Mouse (Mus musculus): ENCODE measurements at regions not wholly inside any gene's neighbourhood (a gene's known extent, or its start where the extent isn't known, plus 50 kb on each side); places are given as distances from the start of the nearest gene placed in this dataset.
A peak's percentile ranks its signal among the peaks of the same experiment; 100 is the strongest.

GRCm38 (mm10) chr4:10397249-10397648, 477.0 kb upstream of the 2610301B20Rik start:
- Histone ChIP-seq H3K4me3 (ENCODE audit: low read depth, low read length) (no peak overlapping the region), H3K9ac (replicated peaks; ENCODE audit: low read length) (no peak overlapping the region), H3K27me3 (ENCODE audit: control insufficient read depth, insufficient read depth, low read length) (no peaks in the 10 kb centered on the region), H3K27ac (replicated peaks; ENCODE audit: low read depth, low read length) (no peak overlapping the region), H3K4me1 (ENCODE audit: control insufficient read depth, insufficient read depth, low read length) (no peaks in the 10 kb centered on the region), H3K36me3 (replicated peaks; ENCODE audit: control insufficient read depth, insufficient read depth, low read depth, low read length) (no peaks in the 10 kb centered on the region), H3K9me3 (replicated peaks; ENCODE audit: control insufficient read depth, low read length) (no peaks in the 10 kb centered on the region), H3K4me2 (ENCODE audit: low read depth, low read length) (no peak overlapping the region)
- ATAC-seq (replicated peaks; ENCODE audit: insufficient number of reproducible peaks, low FRiP score, low TSS enrichment, low read depth) (no peak), DNase-seq (ENCODE audit: low spot score) (no peak)

GRCm38 (mm10) chr4:10398075-10398474, 476.2 kb upstream of the 2610301B20Rik start:
- 87% methylated on average over 2 of the region's 2 CpGs for WGBS
- DNase-seq (ENCODE audit: low spot score) (no peak), ATAC-seq (replicated peaks; ENCODE audit: insufficient number of reproducible peaks, low FRiP score, low TSS enrichment, low read depth) (no peak)
- no peak overlapping the region for H3K4me3 ChIP-seq (ENCODE audit: low read depth, low read length)
- H3K9me3 ChIP-seq (replicated peaks; ENCODE audit: control insufficient read depth, low read length) = no peaks in the 10 kb centered on the region
- H3K4me2 ChIP-seq (ENCODE audit: low read depth, low read length) = no peak overlapping the region
- no peaks in the 10 kb centered on the region for H3K27me3 ChIP-seq (ENCODE audit: control insufficient read depth, insufficient read depth, low read length)
- H3K9ac ChIP-seq (replicated peaks; ENCODE audit: low read length) = no peak overlapping the region
- no peaks in the 10 kb centered on the region for H3K36me3 ChIP-seq (replicated peaks; ENCODE audit: control insufficient read depth, insufficient read depth, low read depth, low read length)
- H3K27ac ChIP-seq (replicated peaks; ENCODE audit: low read depth, low read length) = no peak overlapping the region
- no peaks in the 10 kb centered on the region for H3K4me1 ChIP-seq (ENCODE audit: control insufficient read depth, insufficient read depth, low read length)

GRCm38 (mm10) chr4:10399649-10400048, 474.6 kb upstream of the 2610301B20Rik start:
- H3K4me1 ChIP-seq (ENCODE audit: control insufficient read depth, insufficient read depth, low read length) = no peaks in the 10 kb centered on the region
- DNase-seq (ENCODE audit: low spot score) (no peak), ATAC-seq (replicated peaks; ENCODE audit: insufficient number of reproducible peaks, low FRiP score, low TSS enrichment, low read depth) (no peak)
- H3K4me3 ChIP-seq (ENCODE audit: low read depth, low read length) = no peak overlapping the region
- no peaks in the 10 kb centered on the region for H3K27me3 ChIP-seq (ENCODE audit: control insufficient read depth, insufficient read depth, low read length)
- WGBS = 58% methylated on average over 1 of the region's 1 CpGs
- H3K4me2 ChIP-seq (ENCODE audit: low read depth, low read length) = no peak overlapping the region
- no peak overlapping the region for H3K9ac ChIP-seq (replicated peaks; ENCODE audit: low read length)
- H3K9me3 ChIP-seq (replicated peaks; ENCODE audit: control insufficient read depth, low read length) = no peaks in the 10 kb centered on the region
- H3K36me3 ChIP-seq (replicated peaks; ENCODE audit: control insufficient read depth, insufficient read depth, low read depth, low read length) = no peaks in the 10 kb centered on the region
- H3K27ac ChIP-seq (replicated peaks; ENCODE audit: low read depth, low read length) = no peak overlapping the region

- Histone ChIP-seq H3K9ac (replicated peaks; ENCODE audit: low read length) (no peak overlapping the region), H3K4me2 (ENCODE audit: low read depth, low read length) (no peak overlapping the region), H3K4me3 (ENCODE audit: low read depth, low read length) (no peak overlapping the region), H3K4me1 (ENCODE audit: control insufficient read depth, insufficient read depth, low read length) (no peaks in the 10 kb centered on the region), H3K36me3 (replicated peaks; ENCODE audit: control insufficient read depth, insufficient read depth, low read depth, low read length) (no peaks in the 10 kb centered on the region), H3K27ac (replicated peaks; ENCODE audit: low read depth, low read length) (no peak overlapping the region), H3K27me3 (ENCODE audit: control insufficient read depth, insufficient read depth, low read length) (no peaks in the 10 kb centered on the region), H3K9me3 (replicated peaks; ENCODE audit: control insufficient read depth, low read length) (no peaks in the 10 kb centered on the region)
- DNase-seq (ENCODE audit: low spot score) (no peak), ATAC-seq (replicated peaks; ENCODE audit: insufficient number of reproducible peaks, low FRiP score, low TSS enrichment, low read depth) (no peak)
These were observed 471.4 kb upstream of the 2610301B20Rik start for GRCm38 (mm10) chr4:10402928-10403327.

- H3K27ac ChIP-seq (replicated peaks; ENCODE audit: low read depth, low read length) = no peak overlapping the region
- H3K9ac ChIP-seq (replicated peaks; ENCODE audit: low read length) = no peak overlapping the region
- H3K9me3 ChIP-seq (replicated peaks; ENCODE audit: control insufficient read depth, low read length) = no peaks in the 10 kb centered on the region
- no peaks in the 10 kb centered on the region for H3K36me3 ChIP-seq (replicated peaks; ENCODE audit: control insufficient read depth, insufficient read depth, low read depth, low read length)
- H3K27me3 ChIP-seq (ENCODE audit: control insufficient read depth, insufficient read depth, low read length) = no peaks in the 10 kb centered on the region
- WGBS = 54% methylated on average over 5 of the region's 5 CpGs
- no peak overlapping the region for H3K4me3 ChIP-seq (ENCODE audit: low read depth, low read length)
- H3K4me1 ChIP-seq (ENCODE audit: control insufficient read depth, insufficient read depth, low read length) = no peaks in the 10 kb centered on the region
- no peak overlapping the region for H3K4me2 ChIP-seq (ENCODE audit: low read depth, low read length)
- DNase-seq (ENCODE audit: low spot score) = no peak
- no peak for ATAC-seq (replicated peaks; ENCODE audit: insufficient number of reproducible peaks, low FRiP score, low TSS enrichment, low read depth)
These were observed 469.9 kb upstream of the 2610301B20Rik start for GRCm38 (mm10) chr4:10404438-10404837.

GRCm38 (mm10) chr4:10405102-10405501, 469.2 kb upstream of the 2610301B20Rik start:
- H3K27ac ChIP-seq (replicated peaks; ENCODE audit: low read depth, low read length) = no peak overlapping the region
- ATAC-seq (replicated peaks; ENCODE audit: insufficient number of reproducible peaks, low FRiP score, low TSS enrichment, low read depth) (no peak), DNase-seq (ENCODE audit: low spot score) (no peak)
- WGBS = 63% methylated on average over 2 of the region's 2 CpGs
- no peaks in the 10 kb centered on the region for H3K9me3 ChIP-seq (replicated peaks; ENCODE audit: control insufficient read depth, low read length)
- no peaks in the 10 kb centered on the region for H3K36me3 ChIP-seq (replicated peaks; ENCODE audit: control insufficient read depth, insufficient read depth, low read depth, low read length)
- no peak overlapping the region for H3K9ac ChIP-seq (replicated peaks; ENCODE audit: low read length)
- no peaks in the 10 kb centered on the region for H3K27me3 ChIP-seq (ENCODE audit: control insufficient read depth, insufficient read depth, low read length)
- H3K4me1 ChIP-seq (ENCODE audit: control insufficient read depth, insufficient read depth, low read length) = no peaks in the 10 kb centered on the region
- no peak overlapping the region for H3K4me2 ChIP-seq (ENCODE audit: low read depth, low read length)
- H3K4me3 ChIP-seq (ENCODE audit: low read depth, low read length) = no peak overlapping the region

GRCm38 (mm10) chr4:10414274-10414673, 460.0 kb upstream of the 2610301B20Rik start:
- Histone ChIP-seq H3K27me3 (ENCODE audit: control insufficient read depth, insufficient read depth, low read length) (no peaks in the 10 kb centered on the region), H3K4me3 (ENCODE audit: low read depth, low read length) (no peak overlapping the region), H3K27ac (replicated peaks; ENCODE audit: low read depth, low read length) (no peak overlapping the region), H3K9ac (replicated peaks; ENCODE audit: low read length) (no peak overlapping the region), H3K9me3 (replicated peaks; ENCODE audit: control insufficient read depth, low read length) (no peaks in the 10 kb centered on the region), H3K4me2 (ENCODE audit: low read depth, low read length) (no peak overlapping the region), H3K36me3 (replicated peaks; ENCODE audit: control insufficient read depth, insufficient read depth, low read depth, low read length) (no peaks in the 10 kb centered on the region), H3K4me1 (ENCODE audit: control insufficient read depth, insufficient read depth, low read length) (no peaks in the 10 kb centered on the region)
- ATAC-seq (replicated peaks; ENCODE audit: insufficient number of reproducible peaks, low FRiP score, low TSS enrichment, low read depth) = no peak
- DNase-seq (ENCODE audit: low spot score) = no peak

- 50% methylated on average over 1 of the region's 1 CpGs for WGBS
- H3K4me1 ChIP-seq (ENCODE audit: control insufficient read depth, insufficient read depth, low read length) = no peaks in the 10 kb centered on the region
- no peaks in the 10 kb centered on the region for H3K36me3 ChIP-seq (replicated peaks; ENCODE audit: control insufficient read depth, insufficient read depth, low read depth, low read length)
- no peak overlapping the region for H3K9ac ChIP-seq (replicated peaks; ENCODE audit: low read length)
- peak; percentile 14 for DNase-seq (ENCODE audit: low spot score)
- no peaks in the 10 kb centered on the region for H3K9me3 ChIP-seq (replicated peaks; ENCODE audit: control insufficient read depth, low read length)
- no peak overlapping the region for H3K27ac ChIP-seq (replicated peaks; ENCODE audit: low read depth, low read length)
- no peak for ATAC-seq (replicated peaks; ENCODE audit: insufficient number of reproducible peaks, low FRiP score, low TSS enrichment, low read depth)
- no peak overlapping the region for H3K4me3 ChIP-seq (ENCODE audit: low read depth, low read length)
- no peaks in the 10 kb centered on the region for H3K27me3 ChIP-seq (ENCODE audit: control insufficient read depth, insufficient read depth, low read length)
- H3K4me2 ChIP-seq (ENCODE audit: low read depth, low read length) = no peak overlapping the region
These were observed 452.9 kb upstream of the 2610301B20Rik start for GRCm38 (mm10) chr4:10421354-10421753.

- Histone ChIP-seq H3K9me3 (replicated peaks; ENCODE audit: control insufficient read depth, low read length) (no peaks in the 10 kb centered on the region), H3K4me1 (ENCODE audit: control insufficient read depth, insufficient read depth, low read length) (no peaks in the 10 kb centered on the region), H3K9ac (replicated peaks; ENCODE audit: low read length) (no peak overlapping the region), H3K4me3 (ENCODE audit: low read depth, low read length) (no peak overlapping the region), H3K27ac (replicated peaks; ENCODE audit: low read depth, low read length) (no peak overlapping the region), H3K27me3 (ENCODE audit: control insufficient read depth, insufficient read depth, low read length) (no peaks in the 10 kb centered on the region), H3K4me2 (ENCODE audit: low read depth, low read length) (no peak overlapping the region), H3K36me3 (replicated peaks; ENCODE audit: control insufficient read depth, insufficient read depth, low read depth, low read length) (no peaks in the 10 kb centered on the region)
- ATAC-seq (replicated peaks; ENCODE audit: insufficient number of reproducible peaks, low FRiP score, low TSS enrichment, low read depth) = no peak
- no peak for DNase-seq (ENCODE audit: low spot score)
- WGBS = 89% methylated on average over 4 of the region's 4 CpGs
These were observed 439.9 kb upstream of the 2610301B20Rik start for GRCm38 (mm10) chr4:10434438-10434837.
